Mouse (Mus musculus) kidney, embryonic 16.5 days (tissue): Measurements from ENCODE around the gene Tubd1. TPM values are rescaled to one million over a fixed set of nuclear protein-coding genes. Genes with fewer than 3 reads are reported as not detected.
A peak's percentile ranks its signal among the peaks of the same experiment; 100 is the strongest.
"Not testable (repeated sequence)": the region's sequence is repeated elsewhere in the genome, so short reads cannot be mapped to it uniquely, and the experiment has no call there.

ENCODE experiments used
- ATAC-seq: fragments of 200-750 bp; cut with Nextera tagmentation; 2 replicates; pipeline ENCODE4 v1.8.0; 2017; ENCODE audit warnings: moderate TSS enrichment; ENCODE audit not compliant: low FRiP score, low TSS enrichment
- H3K27ac ChIP-seq: fragments of 300-500 bp; sonication (generic); 2 replicates; pipeline ENCODE4 v1.5.1; 2014; ENCODE audit warnings: low read length
- H3K27me3 ChIP-seq: fragments of 300-500 bp; sonication (generic); 2 replicates; pipeline ENCODE4 v1.6.1; 2014; ENCODE audit warnings: low read length, control low read depth, mixed read lengths; ENCODE audit not compliant: insufficient read depth
- H3K36me3 ChIP-seq: fragments of 300-500 bp; sonication (generic); 2 replicates; pipeline ENCODE4 v1.6.1; 2014; ENCODE audit warnings: low read length, control low read depth, mixed read lengths; ENCODE audit not compliant: insufficient read depth
- H3K4me1 ChIP-seq: fragments of 300-500 bp; sonication (generic); 2 replicates; pipeline ENCODE4 v1.6.1; 2014; ENCODE audit warnings: low read length, control low read depth, mixed read lengths; ENCODE audit not compliant: insufficient read depth
- H3K4me2 ChIP-seq: fragments of 300-500 bp; sonication (generic); replicated peaks from 2 replicates; pipeline ENCODE4 v1.6.1; 2014; ENCODE audit warnings: low read depth, low read length
- H3K4me3 ChIP-seq: fragments of 300-500 bp; sonication (generic); 2 replicates; pipeline ENCODE4 v1.5.1; 2014; ENCODE audit warnings: mild to moderate bottlenecking, low read length
- H3K9ac ChIP-seq: fragments of 300-500 bp; sonication (generic); replicated peaks from 2 replicates; pipeline ENCODE4 v1.6.1; 2014; ENCODE audit warnings: low read length
- H3K9me3 ChIP-seq: fragments of 300-500 bp; sonication (generic); 2 replicates; pipeline ENCODE4 v1.6.1; 2016; ENCODE audit warnings: low read length, control low read depth
- WGBS: fragments of 180-500 bp; shearing (Covaris S2); extraction: QIAGEN DNeasy Blood & Tissue Kit; methylation state at CpG from one replicate; pipeline ENCODE4 v1.1.7; 2014; 5-methylcytosine and 5-hydroxymethylcytosine counted together
- polyA plus RNA-seq: library from polyadenylated mRNA; unstranded; fragments of >200 nt; fragmentation: Nextera tagmentation; extraction: Ambion mirVana; gene quantifications from 2 replicates; pipeline ENCODE4 v1.2.1, GENCODE M21; 2015

Gene Tubd1
- polyA plus RNA-seq, 1 experiment from 2014 or later, result 13.6 TPM

DNA sequence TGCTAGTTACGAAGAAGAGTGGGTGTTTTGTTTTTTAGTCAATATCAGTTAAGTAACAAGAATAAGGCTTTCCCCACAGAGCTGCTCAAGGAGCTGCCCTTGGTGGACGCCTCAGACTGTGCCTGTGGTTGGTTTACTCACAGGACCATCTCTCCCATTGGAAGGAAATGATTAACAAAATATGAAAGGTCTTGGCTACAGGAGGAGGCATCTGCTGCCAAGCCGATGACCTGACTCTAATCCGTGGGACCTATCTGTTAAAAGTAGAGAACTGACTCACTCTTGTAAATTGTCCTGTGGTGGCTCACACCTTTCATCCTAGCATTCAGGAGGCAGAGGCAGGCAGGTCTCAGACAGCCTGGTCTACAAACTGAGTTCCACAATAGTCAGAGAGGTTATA lies 17.3 kb upstream of the Tubd1 start:
- H3K27me3 ChIP-seq, result no peaks in the 10 kb centered on the region
- no peaks in the 10 kb centered on the region for H3K4me1 ChIP-seq
- no peak overlapping the region for H3K9ac ChIP-seq
- H3K9me3 ChIP-seq, result no peaks in the 10 kb centered on the region
- H3K4me3 ChIP-seq, result no peak overlapping the region
- no peak overlapping the region for H3K27ac ChIP-seq
- WGBS, result 87% methylated on average over 4 of the region's 4 CpGs
- peaks cover 45% of the 10 kb centered on the region for H3K36me3 ChIP-seq
- H3K4me2 ChIP-seq, result no peak overlapping the region
- ATAC-seq, result no peak

DNA sequence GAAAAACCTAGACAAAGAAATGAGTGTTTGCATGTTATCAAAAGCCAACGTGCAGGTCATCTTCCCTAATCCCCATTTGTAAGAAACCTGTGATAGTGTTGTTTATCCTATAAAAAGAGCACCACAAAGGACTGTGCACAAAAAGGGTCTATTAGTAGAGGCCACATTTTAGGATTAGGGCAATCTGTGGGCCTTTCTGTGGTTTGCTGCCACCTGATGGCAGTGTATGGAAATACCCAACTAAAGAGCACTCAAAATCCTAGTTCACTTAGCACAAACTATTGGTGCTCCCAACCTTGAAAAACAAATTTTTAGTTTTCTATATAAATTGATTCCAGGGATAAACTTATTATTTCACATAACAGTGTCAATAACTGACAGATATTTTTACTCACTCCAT lies 12.0 kb upstream of the Tubd1 start:
- no peak for ATAC-seq
- H3K9ac ChIP-seq, result no peak overlapping the region
- no peak overlapping the region for H3K4me2 ChIP-seq
- no peaks in the 10 kb centered on the region for H3K4me1 ChIP-seq
- peaks cover 30% of the 10 kb centered on the region; the same call in 1 of the 2 replicates for H3K36me3 ChIP-seq
- no peak overlapping the region for H3K27ac ChIP-seq
- WGBS, result 78% methylated on average over 1 of the region's 1 CpGs
- H3K9me3 ChIP-seq, result no peaks in the 10 kb centered on the region
- H3K4me3 ChIP-seq, result no peak overlapping the region
- H3K27me3 ChIP-seq, result no peaks in the 10 kb centered on the region

DNA sequence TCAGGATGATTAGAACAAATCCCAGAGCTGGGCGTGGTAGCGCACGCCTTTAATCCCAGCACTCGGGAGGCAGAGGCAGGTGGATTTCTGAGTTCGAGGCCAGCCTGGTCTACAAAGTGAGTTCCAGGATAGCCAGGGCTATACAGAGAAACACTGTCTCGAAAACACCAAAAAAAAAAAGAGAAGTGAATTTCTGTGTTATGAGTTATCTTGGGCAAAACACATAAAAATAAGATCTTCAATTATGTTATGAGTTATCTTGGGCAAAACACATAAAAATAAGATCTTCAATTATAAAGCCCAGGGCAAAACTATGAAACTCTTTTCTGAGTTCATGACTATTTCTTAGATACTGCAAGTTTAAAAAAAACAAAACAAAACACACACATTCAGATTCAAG lies 11.5 kb upstream of the Tubd1 start:
- ATAC-seq, H3K4me2 ChIP-seq, H3K9me3 ChIP-seq, H3K27me3 ChIP-seq, H3K9ac ChIP-seq, H3K27ac ChIP-seq, H3K4me1 ChIP-seq, H3K4me3 ChIP-seq: not testable (repeated sequence)
- peaks cover 30% of the 10 kb centered on the region; the same call in 1 of the 2 replicates for H3K36me3 ChIP-seq
- WGBS, result 93% methylated on average over 6 of the region's 6 CpGs

DNA sequence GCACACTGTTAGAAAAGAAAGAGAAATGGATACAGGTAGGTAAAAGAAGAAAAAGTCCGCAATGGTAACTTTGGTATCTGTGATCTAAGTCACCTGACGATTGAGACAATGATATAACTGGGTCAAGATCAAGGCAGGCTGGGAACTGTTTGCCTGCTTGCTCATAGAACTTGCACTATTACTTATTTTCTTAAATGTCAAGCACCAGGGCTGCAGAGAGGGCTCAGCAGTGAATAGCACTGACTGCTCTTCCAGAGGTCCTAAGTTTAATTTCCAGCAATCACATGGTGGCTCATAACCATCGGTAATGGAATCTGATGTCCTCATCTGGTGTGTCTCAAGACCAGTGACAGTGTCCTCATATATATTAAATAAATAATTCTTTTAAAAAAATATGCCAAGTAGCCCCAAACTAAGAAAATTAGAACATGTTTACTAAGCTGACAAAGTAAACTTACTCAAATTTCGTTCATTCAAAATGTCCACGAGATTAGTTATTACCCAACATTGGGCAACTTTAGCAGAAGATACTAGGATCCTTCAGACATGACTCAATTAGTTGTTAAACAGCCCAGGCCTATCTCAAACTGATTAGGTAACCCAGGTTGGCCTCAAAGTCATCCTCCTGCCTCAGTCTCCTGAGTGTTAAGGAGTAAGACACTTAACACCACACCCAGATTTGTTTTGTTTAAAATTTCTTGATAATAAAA lies 10.4 kb upstream of the Tubd1 start:
- H3K4me3 ChIP-seq, result no peak overlapping the region
- H3K9me3 ChIP-seq, result no peaks in the 10 kb centered on the region
- no peak for ATAC-seq
- H3K27ac ChIP-seq, result no peak overlapping the region
- WGBS, result 91% methylated on average over 5 of the region's 5 CpGs
- H3K4me1 ChIP-seq, result no peaks in the 10 kb centered on the region
- H3K4me2 ChIP-seq, result no peak overlapping the region
- no peak overlapping the region for H3K9ac ChIP-seq
- no peaks in the 10 kb centered on the region for H3K27me3 ChIP-seq
- H3K36me3 ChIP-seq, result peaks cover 24% of the 10 kb centered on the region; the same call in 1 of the 2 replicates

DNA sequence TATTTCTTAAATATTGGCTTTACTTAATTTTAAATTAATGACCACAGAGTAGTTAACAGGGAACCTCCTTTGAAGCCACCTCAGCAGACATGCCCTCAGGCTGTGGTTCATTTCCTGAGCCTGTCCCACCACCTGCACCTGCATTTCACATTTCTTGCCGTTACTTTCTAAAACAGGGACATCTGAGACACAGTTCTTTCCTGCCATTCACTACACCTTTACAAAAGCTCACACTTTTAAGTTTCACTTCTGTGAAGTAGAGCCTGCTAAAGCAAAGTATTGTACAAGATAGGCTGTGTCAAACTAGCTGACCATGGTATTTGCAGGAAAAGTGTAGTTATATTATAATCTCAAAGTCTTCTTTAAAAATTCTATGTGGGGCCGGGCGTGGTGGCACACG lies 6.0 kb upstream of the Tubd1 start:
- Histone ChIP-seq H3K4me1 (peaks cover 19% of the 10 kb centered on the region; the same call in 1 of the 2 replicates), H3K4me2 (no peak overlapping the region), H3K27ac (no peak overlapping the region), H3K27me3 (no peaks in the 10 kb centered on the region), H3K9ac (no peak overlapping the region), H3K4me3 (no peak overlapping the region), H3K36me3 (peaks cover 8% of the 10 kb centered on the region; the same call in 1 of the 2 replicates), H3K9me3 (no peaks in the 10 kb centered on the region)
- WGBS, result 91% methylated on average over 4 of the region's 4 CpGs
- ATAC-seq, result no peak

DNA sequence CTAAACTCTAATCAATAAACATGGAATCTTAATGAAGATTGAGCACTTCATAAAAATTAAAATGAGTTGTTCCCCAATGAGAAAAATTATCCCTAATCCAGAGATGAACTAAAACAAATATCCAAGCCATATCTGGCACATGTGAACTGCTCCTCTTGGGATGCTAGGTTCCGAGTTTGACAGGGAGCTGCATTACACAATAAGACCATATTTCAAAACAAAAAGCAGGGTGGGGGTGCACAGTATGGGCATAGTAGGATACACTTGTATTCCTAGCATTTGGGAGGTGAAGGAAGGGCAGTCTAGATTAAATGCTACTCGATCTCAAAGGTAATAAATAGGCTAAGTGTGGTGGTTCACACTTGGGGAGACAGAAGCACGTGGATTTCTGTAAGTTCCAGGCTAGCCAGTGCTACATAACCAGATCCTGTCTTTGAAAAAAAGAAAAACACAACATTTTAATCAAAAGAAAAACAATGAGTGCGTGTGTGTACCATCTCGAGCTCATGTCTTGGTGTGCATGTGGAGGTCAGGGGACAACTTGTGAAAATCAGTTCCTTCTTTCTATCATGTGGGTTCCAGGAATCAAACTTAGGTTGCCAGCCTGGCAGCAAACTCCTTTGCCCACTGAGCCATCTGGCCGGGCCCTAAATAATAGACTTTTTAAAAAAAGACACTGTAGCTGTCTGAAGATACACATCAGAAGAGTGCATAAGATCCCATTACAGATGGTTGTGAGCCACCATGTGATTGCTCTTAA lies 4.9 kb upstream of the Tubd1 start:
- Histone ChIP-seq H3K9me3 (no peaks in the 10 kb centered on the region), H3K36me3 (no peaks in the 10 kb centered on the region), H3K4me3 (no peak overlapping the region), H3K9ac (no peak overlapping the region), H3K4me1 (peaks cover 19% of the 10 kb centered on the region; the same call in 1 of the 2 replicates), H3K4me2 (no peak overlapping the region), H3K27ac (no peak overlapping the region), H3K27me3 (no peaks in the 10 kb centered on the region)
- ATAC-seq, result no peak
- 85% methylated on average over 6 of the region's 6 CpGs for WGBS

DNA sequence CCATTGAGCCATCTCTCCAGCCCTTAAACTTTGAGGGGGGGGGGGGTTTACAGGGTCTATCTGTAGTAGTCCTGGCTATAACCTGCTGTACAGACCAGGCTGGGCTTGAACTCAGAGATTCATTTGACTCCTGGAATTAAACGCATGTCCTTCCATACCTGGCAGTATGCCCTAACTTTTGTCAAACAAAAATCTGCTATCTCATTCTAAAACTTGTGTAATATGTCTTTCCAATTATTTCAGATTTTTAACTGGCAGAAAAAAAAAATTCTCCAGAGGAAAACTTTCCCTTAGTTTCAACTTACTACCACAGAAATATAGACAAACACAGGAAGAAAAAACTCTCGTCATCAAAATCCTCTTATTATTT lies 4.3 kb upstream of the Tubd1 start:
- no peak for ATAC-seq
- H3K36me3 ChIP-seq, result no peaks in the 10 kb centered on the region
- H3K27ac ChIP-seq, result no peak overlapping the region
- no peaks in the 10 kb centered on the region for H3K9me3 ChIP-seq
- no peak overlapping the region for H3K4me2 ChIP-seq
- H3K4me3 ChIP-seq, result no peak overlapping the region
- no peak overlapping the region for H3K9ac ChIP-seq
- peaks cover 19% of the 10 kb centered on the region; the same call in 1 of the 2 replicates for H3K4me1 ChIP-seq
- H3K27me3 ChIP-seq, result no peaks in the 10 kb centered on the region
- WGBS, result 95% methylated on average over 2 of the region's 2 CpGs

DNA sequence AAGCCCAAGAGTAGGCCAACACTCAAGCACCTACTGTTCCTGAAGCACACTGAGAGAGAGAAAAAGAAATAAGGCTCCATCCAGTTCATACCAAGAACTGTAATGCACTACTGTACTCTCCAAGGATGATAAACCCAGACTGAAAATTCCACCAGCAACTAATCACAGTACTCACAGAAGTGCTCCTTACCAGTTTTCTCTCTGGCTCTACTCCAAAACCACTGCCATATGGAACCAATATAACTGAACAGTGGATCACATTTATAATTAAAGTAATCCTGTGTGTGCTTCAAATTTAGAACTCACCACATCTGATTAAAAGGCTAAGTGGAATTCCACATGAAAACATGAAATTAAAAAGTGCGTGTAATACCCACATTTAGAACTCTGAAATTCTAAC lies 1.9 kb upstream of the Tubd1 start:
- 87% methylated on average over 1 of the region's 1 CpGs for WGBS
- H3K27me3 ChIP-seq, result no peaks in the 10 kb centered on the region
- peak overlapping the region; percentile 35; the same call in 1 of the 2 replicates for H3K9ac ChIP-seq
- H3K27ac ChIP-seq, result no peak overlapping the region
- ATAC-seq, result no peak
- H3K4me3 ChIP-seq, result no peak overlapping the region
- no peaks in the 10 kb centered on the region for H3K36me3 ChIP-seq
- no peak overlapping the region for H3K4me2 ChIP-seq
- H3K9me3 ChIP-seq, result no peaks in the 10 kb centered on the region
- H3K4me1 ChIP-seq, result peaks cover 22% of the 10 kb centered on the region; the same call in 1 of the 2 replicates

DNA sequence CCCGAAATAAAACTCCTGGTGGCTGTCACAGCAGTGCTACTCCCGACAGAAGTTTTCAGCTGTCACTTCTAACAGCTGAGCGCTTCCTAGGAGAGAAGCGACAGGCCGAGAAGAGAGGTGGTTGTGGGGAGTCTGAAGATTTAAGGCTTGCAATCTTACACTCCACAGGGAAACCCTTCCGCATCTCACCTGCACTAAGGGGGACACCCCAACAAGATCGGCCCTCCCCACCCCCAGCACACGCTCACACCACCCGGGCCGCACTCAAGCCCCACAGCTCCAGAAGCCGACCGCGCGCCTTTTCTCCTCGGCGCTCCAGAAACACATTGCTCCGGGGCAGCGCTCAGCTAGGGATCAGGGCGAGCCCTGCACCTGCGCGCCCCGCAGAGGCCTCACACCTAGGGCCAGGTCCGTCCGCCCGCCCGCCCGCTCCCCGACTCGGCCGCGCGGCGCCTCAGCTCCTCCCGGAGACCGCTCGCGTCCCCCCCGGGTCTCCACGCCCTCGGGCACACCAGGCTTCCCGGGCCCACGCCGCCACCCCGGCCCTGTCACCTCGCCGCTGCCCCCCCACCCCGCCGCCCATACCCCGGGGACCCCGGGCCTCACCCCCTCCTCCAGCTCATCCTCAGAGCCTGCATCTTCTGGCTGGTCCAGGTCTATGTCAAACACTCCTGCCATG lies 692 bp upstream of the Tubd1 start:
- Histone ChIP-seq H3K36me3 (no peaks in the 10 kb centered on the region), H3K9me3 (no peaks in the 10 kb centered on the region), H3K9ac (peak overlapping the region; percentile 97), H3K4me3 (peak overlapping the region; percentile 94), H3K27ac (peak overlapping the region; percentile 87), H3K4me1 (peaks cover 22% of the 10 kb centered on the region; the same call in 1 of the 2 replicates), H3K27me3 (no peaks in the 10 kb centered on the region), H3K4me2 (peak overlapping the region; percentile 76)
- WGBS, result 1% methylated on average over 31 of the region's 50 CpGs
- ATAC-seq, result peak; percentile 78
